Mouse (Mus musculus) hindbrain, embryonic 14.5 days (tissue): ENCODE data around the gene Plppr3. TPM values are rescaled to one million over a fixed set of nuclear protein-coding genes. Genes with fewer than 3 reads are reported as not detected.
A peak's percentile ranks its signal among the peaks of the same experiment; 100 is the strongest.

Experiments
- ATAC-seq: fragments of 200-750 bp; cut with Nextera tagmentation; 2 replicates; pipeline ENCODE4 v1.8.0; 2017; ENCODE audit warnings: moderate number of reproducible peaks, mild to moderate bottlenecking, moderate TSS enrichment, moderate library complexity; ENCODE audit not compliant: low FRiP score
- DNase-seq: peaks from one replicate; pipeline ENCODE4 v3.0.0-alpha.2; 2015; ENCODE audit warnings: low spot score
- H3K27ac ChIP-seq: fragments of 300-500 bp; sonication (generic); 2 replicates; pipeline ENCODE4 v1.5.1; 2014; ENCODE audit warnings: mild to moderate bottlenecking, moderate library complexity
- H3K27me3 ChIP-seq: fragments of 300-500 bp; sonication (generic); 2 replicates; pipeline ENCODE4 v1.6.1; 2014; ENCODE audit warnings: mild to moderate bottlenecking, low read length, mixed read lengths; ENCODE audit not compliant: control insufficient read depth, insufficient read depth
- H3K36me3 ChIP-seq: fragments of 300-500 bp; sonication (generic); replicated peaks from 2 replicates; pipeline ENCODE4 v1.6.1; 2014; ENCODE audit not compliant: control insufficient read depth, insufficient read depth
- H3K4me1 ChIP-seq: fragments of 300-500 bp; sonication (generic); replicated peaks from 2 replicates; pipeline ENCODE4 v1.6.1; 2014; ENCODE audit warnings: antibody characterized with exemption, low read length, mixed read lengths; ENCODE audit not compliant: control insufficient read depth, insufficient read depth
- H3K4me2 ChIP-seq: fragments of 300-500 bp; sonication (generic); replicated peaks from 2 replicates; pipeline ENCODE4 v1.6.1; 2014; ENCODE audit warnings: mild to moderate bottlenecking, moderate library complexity
- H3K4me3 ChIP-seq: fragments of 300-500 bp; sonication (generic); replicated peaks from 2 replicates; pipeline ENCODE4 v1.5.1; 2014; ENCODE audit warnings: mild to moderate bottlenecking, low read length
- H3K9ac ChIP-seq: fragments of 300-500 bp; sonication (generic); 2 replicates; pipeline ENCODE4 v1.6.1; 2014
- H3K9me3 ChIP-seq: fragments of 300-500 bp; sonication (generic); 2 replicates; pipeline ENCODE4 v1.6.1; 2016; ENCODE audit warnings: low read length; ENCODE audit not compliant: control insufficient read depth
- WGBS: fragments of 180-500 bp; shearing (Covaris S2); extraction: QIAGEN DNeasy Blood & Tissue Kit; methylation state at CpG from one replicate; pipeline ENCODE4 v1.1.7; 2014; 5-methylcytosine and 5-hydroxymethylcytosine counted together
- polyA plus RNA-seq: library from polyadenylated mRNA; unstranded; fragments of >200 nt; fragmentation: Nextera tagmentation; extraction: Ambion mirVana; gene quantifications from 2 replicates; pipeline ENCODE4 v1.2.1, GENCODE M21; 2014

Gene Plppr3
- polyA plus RNA-seq, 1 experiment from 2014 or later, result 288 TPM

GRCm38 (mm10) chr10:79916081-79916480 lies 41.6 kb upstream of the Plppr3 start:
- Histone ChIP-seq H3K27me3 (peaks cover 37% of the 10 kb centered on the region), H3K9me3 (no peaks in the 10 kb centered on the region), H3K36me3 (peaks cover 8% of the 10 kb centered on the region), H3K4me2 (peak overlapping the region; percentile 80), H3K4me1 (peaks cover 22% of the 10 kb centered on the region), H3K4me3 (peak overlapping the region; percentile 68), H3K9ac (peak overlapping the region; percentile 93), H3K27ac (peak overlapping the region; percentile 74; the same call in 1 of the 2 replicates)
- 6% methylated on average over 8 of the region's 8 CpGs for WGBS
- ATAC-seq (no peak), DNase-seq (no peak)

- no peak for ATAC-seq
- Histone ChIP-seq H3K27me3 (peaks cover 27% of the 10 kb centered on the region), H3K9ac (peak overlapping the region; percentile 32; the same call in 1 of the 2 replicates), H3K36me3 (peaks cover 16% of the 10 kb centered on the region), H3K4me3 (no peak overlapping the region), H3K9me3 (no peaks in the 10 kb centered on the region), H3K4me2 (peak overlapping the region; percentile 80), H3K4me1 (peaks cover 18% of the 10 kb centered on the region), H3K27ac (no peak overlapping the region)
- DNase-seq, result no peak
- 75% methylated on average over 7 of the region's 7 CpGs for WGBS
Measured at GRCm38 (mm10) chr10:79914948-79915596, 40.6 kb upstream of the Plppr3 start.

- DNase-seq (no peak), ATAC-seq (no peak)
- Histone ChIP-seq H3K9ac (peak overlapping the region; percentile 32), H3K4me3 (no peak overlapping the region), H3K9me3 (no peaks in the 10 kb centered on the region), H3K27ac (no peak overlapping the region), H3K4me1 (peaks cover 24% of the 10 kb centered on the region), H3K27me3 (peaks cover 20% of the 10 kb centered on the region), H3K36me3 (peaks cover 16% of the 10 kb centered on the region), H3K4me2 (no peak overlapping the region)
- 68% methylated on average over 11 of the region's 11 CpGs for WGBS
Measured at GRCm38 (mm10) chr10:79914131-79914947, 39.9 kb upstream of the Plppr3 start.

- DNase-seq, result no peak
- H3K4me1 ChIP-seq, result peaks cover 29% of the 10 kb centered on the region
- 69% methylated on average over 20 of the region's 20 CpGs for WGBS
Measured at GRCm38 (mm10) chr10:79912412-79912811, 38.0 kb upstream of the Plppr3 start.

GRCm38 (mm10) chr10:79910556-79910955 lies 36.1 kb upstream of the Plppr3 start, which contains the start of gene Gm26602:
Gm26602 (plus strand) TSS chr10:79910856.
- Histone ChIP-seq H3K27ac (peak within 1 kb of the TSS; percentile 98), H3K4me3 (no peak within 1 kb of the TSS), H3K36me3 (peaks cover 23% of the 10 kb centered on the region), H3K4me2 (peak within 1 kb of the TSS; percentile 42; the same call in 1 of the 2 replicates), H3K9me3 (no peaks in the 10 kb centered on the region), H3K9ac (peak within 1 kb of the TSS; percentile 83), H3K4me1 (peaks cover 20% of the 10 kb centered on the region), H3K27me3 (no peaks in the 10 kb centered on the region)
- 95% methylated on average over 4 of the region's 4 CpGs for WGBS
- ATAC-seq (no peak), DNase-seq (no peak)

More at GRCm38 (mm10) chr10:79912412-79912811, 38.0 kb upstream of the Plppr3 start:
- Histone ChIP-seq H3K27me3 (peaks cover under 1% of the 10 kb centered on the region; the same call in 1 of the 2 replicates), H3K4me2 (no peak overlapping the region), H3K4me3 (no peak overlapping the region), H3K36me3 (peaks cover 16% of the 10 kb centered on the region), H3K9me3 (no peaks in the 10 kb centered on the region), H3K27ac (no peak overlapping the region), H3K9ac (no peak overlapping the region)
- ATAC-seq, result no peak

- Histone ChIP-seq H3K4me2 (peak overlapping the region; percentile 42), H3K27ac (peak overlapping the region; percentile 98), H3K9me3 (no peaks in the 10 kb centered on the region), H3K27me3 (no peaks in the 10 kb centered on the region), H3K4me1 (peaks cover 14% of the 10 kb centered on the region), H3K9ac (peak overlapping the region; percentile 83), H3K4me3 (peak overlapping the region; percentile 54), H3K36me3 (peaks cover 35% of the 10 kb centered on the region)
- peak; percentile 38; the same call in 1 of the 2 replicates for ATAC-seq
- DNase-seq, result no peak
- 21% methylated on average over 14 of the region's 14 CpGs for WGBS
Measured at GRCm38 (mm10) chr10:79909092-79909922, 34.9 kb upstream of the Plppr3 start.

GRCm38 (mm10) chr10:79908167-79909091 lies 34.0 kb upstream of the Plppr3 start, which contains the start of gene Med16:
Med16 (minus strand) TSS chr10:79908923.
- Histone ChIP-seq H3K9ac (peak within 1 kb of the TSS; percentile 83), H3K36me3 (peaks cover 42% of the 10 kb centered on the region), H3K4me3 (peak within 1 kb of the TSS; percentile 54), H3K9me3 (no peaks in the 10 kb centered on the region), H3K27ac (peak within 1 kb of the TSS; percentile 98), H3K4me1 (peaks cover 11% of the 10 kb centered on the region), H3K4me2 (peak within 1 kb of the TSS; percentile 42), H3K27me3 (no peaks in the 10 kb centered on the region)
- DNase-seq, result peak; percentile 90
- 2% methylated on average over 52 of the region's 52 CpGs for WGBS
- peak; percentile 93 for ATAC-seq

- H3K9ac ChIP-seq, result no peak overlapping the region
- H3K27me3 ChIP-seq, result no peaks in the 10 kb centered on the region
- peaks cover 52% of the 10 kb centered on the region for H3K36me3 ChIP-seq
- peaks cover 11% of the 10 kb centered on the region for H3K4me1 ChIP-seq
- H3K4me2 ChIP-seq, result 0 out of 2 replicates have a peak overlapping the region, but pooled peaks have one; percentile 4
- ATAC-seq, result no peak
- 95% methylated on average over 10 of the region's 10 CpGs for WGBS
- no peak for DNase-seq
- H3K4me3 ChIP-seq, result no peak overlapping the region
- no peak overlapping the region for H3K27ac ChIP-seq
- no peaks in the 10 kb centered on the region for H3K9me3 ChIP-seq
Measured at GRCm38 (mm10) chr10:79907415-79907814, 33.0 kb upstream of the Plppr3 start.
